Mouse (Mus musculus) inflammation-experienced regulatory T-cells, adult 16 weeks (primary cell): ENCODE measurements around the gene Bend7. TPM values are rescaled to one million over a fixed set of nuclear protein-coding genes. Genes with fewer than 3 reads are reported as not detected.

Experiments used
- polyA plus RNA-seq: library from polyadenylated mRNA; unstranded; fragments of 100-300 nt; shearing (Covaris generic); gene quantifications from one replicate; pipeline ENCODE4 v1.2.1, GENCODE M21; 2017

Gene Bend7
- not detected for polyA plus RNA-seq

DNA sequence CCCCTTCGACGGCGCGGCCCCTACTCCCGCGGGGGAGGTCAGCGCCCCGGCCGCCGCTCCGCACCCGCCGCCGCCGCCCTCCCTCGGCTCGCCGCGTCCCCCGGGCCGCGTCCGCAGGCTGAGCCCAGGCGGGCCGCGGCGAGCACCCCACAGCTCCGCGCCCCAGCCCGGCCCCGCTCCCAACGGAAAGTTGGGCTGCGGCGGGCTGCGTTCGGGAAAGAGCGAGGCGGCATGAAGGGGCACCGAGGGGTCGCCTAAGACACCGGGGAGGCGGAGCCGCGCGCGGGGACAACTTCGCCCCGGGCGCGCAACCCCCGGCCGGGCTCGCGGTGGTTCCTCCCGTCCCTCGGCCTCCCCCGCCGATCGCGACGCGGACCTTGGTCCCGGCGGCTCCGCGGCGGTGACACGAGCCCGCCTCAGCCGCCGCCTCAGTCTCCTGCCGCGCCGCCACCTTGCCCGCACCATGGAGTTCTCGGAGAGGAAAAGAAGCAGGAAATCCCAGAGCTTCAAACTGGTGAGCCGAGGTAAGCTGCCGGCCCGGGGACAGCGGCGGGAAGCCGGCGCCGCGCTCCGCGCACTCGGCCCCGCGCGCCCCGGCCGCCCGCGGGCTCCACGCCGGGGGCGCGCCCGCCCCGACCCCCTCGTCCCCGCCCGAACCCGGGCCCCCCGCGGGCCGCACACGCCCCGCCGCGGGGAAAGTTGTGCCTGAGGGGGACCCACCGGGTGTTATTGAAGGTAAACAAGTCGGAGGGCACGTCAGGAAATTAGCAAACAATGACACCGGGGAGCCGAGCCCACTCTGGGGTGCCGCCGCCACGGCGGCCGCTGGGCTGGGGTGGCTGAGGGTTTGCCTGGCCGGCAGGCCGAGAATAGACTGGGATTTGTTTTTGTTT is at the start of gene Bend7:
Bend7 (plus strand) TSS at position 63 of the 893 bp plus-strand sequence.

Other genes with a start within 250 kb of the Bend7 start
- 88.7 TPM for gene Prpf18, start 65.7 kb upstream of the Bend7 start, polyA plus RNA-seq
- 30.4 TPM for gene Sephs1, start 163.7 kb downstream of the Bend7 start, polyA plus RNA-seq
- 101 TPM for gene Phyh, start 201.2 kb downstream of the Bend7 start, polyA plus RNA-seq